Mouse (Mus musculus): Measurements from ENCODE around the gene Fam53b.

- TF ChIP-seq SRF (IDR thresholded peaks at IDR 0.05; ENCODE audit: control insufficient read depth, insufficient read length, low read depth) (no peak), TCF12 (IDR thresholded peaks at IDR 0.05; ENCODE audit: insufficient read depth, poor library complexity, severe bottlenecking) (no peak), E2F4 (IDR thresholded peaks at IDR 0.05; ENCODE audit: insufficient read depth) (no peak), MAX (IDR thresholded peaks at IDR 0.05; ENCODE audit: low read depth) (no peak)
Observed at GRCm38 (mm10) chr7:132679117-132679516, 134.6 kb downstream of the Fam53b start.
